Mouse (Mus musculus) adrenal gland, adult (tissue): Measurements from ENCODE around the gene Dhps.
A peak's percentile ranks its signal among the peaks of the same experiment; 100 is the strongest.
"Not testable (repeated sequence)": the region's sequence is repeated elsewhere in the genome, so short reads cannot be mapped to it uniquely, and the experiment has no call there.

Experiments used
- DNase-seq, 2 experiments: peaks; one replicate each; pipeline ENCODE4 v3.0.0; 2022 to 2023; ENCODE audit warnings: low spot score in 1 of 2; ENCODE audit not compliant: inconsistent age in 2 of 2

Gene Dhps

DNA sequence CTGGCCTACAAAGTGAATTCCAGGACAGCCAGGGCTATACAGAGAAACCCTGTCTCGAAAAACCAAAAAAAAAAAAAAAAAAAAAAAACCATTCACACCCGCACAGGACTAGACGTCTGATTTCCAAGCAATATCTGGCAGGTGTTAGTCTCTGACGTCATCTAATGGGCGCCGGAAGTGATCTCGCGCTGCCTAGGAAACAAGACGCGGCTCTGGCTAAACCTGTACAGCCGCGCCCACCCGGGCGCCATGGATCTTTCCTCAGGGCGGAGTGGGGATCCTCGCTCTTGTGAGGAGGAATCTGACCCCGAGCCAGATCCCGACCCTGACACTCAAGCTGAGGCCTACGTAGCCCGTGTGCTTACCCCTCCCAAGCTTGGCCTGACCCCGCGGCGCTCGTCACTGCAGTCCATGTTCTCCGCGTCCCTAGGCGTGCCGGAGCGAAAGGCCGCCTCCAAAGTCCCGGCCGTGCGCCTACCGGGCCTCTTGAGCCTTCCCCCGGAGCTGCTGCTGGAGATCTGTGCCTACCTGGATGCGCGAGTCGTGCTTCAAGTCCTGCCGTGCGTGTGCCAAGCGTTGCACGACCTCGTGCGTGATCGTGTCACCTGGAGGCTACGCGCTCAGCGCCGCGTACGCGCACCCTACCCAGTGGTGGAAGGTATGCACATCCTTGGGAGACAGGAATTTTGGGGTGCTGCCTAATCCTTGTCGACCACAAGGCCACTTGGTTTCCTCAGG lies 11.5 kb upstream of the Dhps start, which contains the start of gene Fbxw9:
Gene Fbxw9 (plus strand): TSS at position 177 of the 738 bp plus-strand sequence.
- DNase-seq, result peak; percentile 89 to 96

DNA sequence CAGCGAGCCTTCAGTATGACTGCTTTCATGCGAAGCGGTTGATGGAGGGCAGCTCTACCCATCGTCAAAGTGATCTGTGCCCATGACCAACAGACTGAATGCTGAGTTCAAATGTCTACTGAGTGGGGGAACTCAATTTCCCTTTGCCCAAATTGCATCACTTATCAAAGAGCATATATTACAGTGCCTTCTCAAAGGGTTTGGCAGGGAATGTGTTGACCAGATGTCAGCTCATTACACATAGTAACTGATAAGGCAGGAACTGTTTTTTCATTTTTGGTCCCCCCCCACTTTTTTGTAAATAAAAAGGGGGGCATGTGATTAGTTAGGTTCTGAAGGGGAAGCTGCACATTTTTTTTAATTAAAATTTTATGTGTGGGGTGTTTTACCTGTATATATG lies 9.0 kb upstream of the Dhps start:
- DNase-seq, result no peak

DNA sequence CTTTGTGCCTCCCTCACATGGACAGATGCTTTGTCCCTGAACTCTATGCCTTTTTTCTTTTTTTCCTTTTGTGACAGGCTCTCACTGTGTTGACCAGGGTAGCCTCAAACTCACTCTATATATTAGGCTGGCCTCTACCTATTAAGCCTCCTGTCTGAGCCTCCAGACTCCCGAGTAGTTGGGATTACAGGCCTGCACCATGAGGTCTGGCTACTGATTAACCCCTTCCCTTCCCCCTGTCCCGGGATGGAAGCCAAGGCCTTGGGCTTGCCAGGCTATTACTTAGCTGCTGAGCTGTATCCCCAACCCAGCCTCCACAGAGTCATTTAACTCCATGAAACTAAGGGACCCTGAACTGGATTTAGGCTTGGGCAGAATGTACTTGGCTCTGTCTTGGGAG lies 6.3 kb upstream of the Dhps start:
- no peak for DNase-seq

DNA sequence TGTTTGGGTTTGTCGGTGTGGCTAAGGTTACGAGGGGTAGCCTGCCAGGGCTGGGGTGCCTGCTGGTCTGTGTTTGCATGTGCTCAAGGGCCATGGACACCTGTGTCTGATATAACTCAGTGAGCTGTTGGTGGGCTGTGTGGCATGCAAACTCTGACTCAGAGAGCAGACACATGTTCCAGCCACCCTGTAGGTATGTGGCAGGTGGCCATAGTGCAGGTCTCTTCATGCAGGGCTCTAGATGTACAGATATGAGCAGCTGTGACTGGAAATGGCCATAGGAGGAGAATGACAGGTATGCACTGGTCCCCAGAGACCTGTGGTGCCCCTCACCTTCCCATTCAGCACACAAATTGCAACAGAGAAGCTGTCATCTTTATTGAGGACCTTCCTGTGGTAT lies 4.4 kb upstream of the Dhps start:
- no peak for DNase-seq

DNA sequence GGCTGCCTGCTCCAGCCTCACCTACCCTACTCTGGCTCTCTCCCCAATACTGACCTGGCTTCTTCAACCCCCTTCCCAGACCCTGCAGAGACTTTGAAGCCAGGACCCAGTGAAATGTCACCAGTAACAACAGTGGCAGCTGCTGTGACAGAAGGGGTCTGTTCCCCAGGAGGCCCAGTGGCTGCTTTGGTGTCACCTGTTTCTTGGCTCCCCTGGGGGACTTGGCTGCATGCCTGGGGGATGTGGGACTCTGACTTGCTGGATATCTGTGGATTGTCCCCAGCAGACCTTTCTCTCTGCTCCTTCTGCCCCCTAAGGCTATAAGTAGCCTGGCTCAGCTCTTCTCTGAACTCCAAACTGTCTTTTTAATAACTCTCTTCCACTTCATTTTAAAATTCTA lies 3.6 kb upstream of the Dhps start, which contains the start of gene Gm5741:
Gene Gm5741 (minus strand): TSS at position 1 of the 400 bp plus-strand sequence.
- DNase-seq, result no peak

DNA sequence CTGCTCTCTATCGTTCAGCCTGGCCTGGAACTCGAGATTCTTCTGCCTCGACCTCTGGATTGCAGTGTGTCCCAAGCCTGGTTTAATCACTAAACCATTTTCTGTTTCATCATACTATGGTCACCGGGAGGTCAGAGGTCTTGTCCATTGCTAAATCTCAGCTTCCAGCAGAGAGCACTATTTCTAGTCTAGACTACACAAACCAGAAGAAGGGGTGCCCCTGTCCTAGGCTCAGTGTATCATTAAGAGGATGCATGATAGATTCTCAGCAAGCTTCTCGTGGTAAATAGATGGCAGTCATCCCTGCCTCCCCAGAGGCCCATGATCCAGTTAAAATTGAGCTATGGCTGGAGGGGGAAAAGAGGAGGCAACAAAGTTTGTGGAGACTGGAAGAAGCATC lies 516 bp upstream of the Dhps start:
- peak in 1 of 2 experiments; percentile 71 for DNase-seq

DNA sequence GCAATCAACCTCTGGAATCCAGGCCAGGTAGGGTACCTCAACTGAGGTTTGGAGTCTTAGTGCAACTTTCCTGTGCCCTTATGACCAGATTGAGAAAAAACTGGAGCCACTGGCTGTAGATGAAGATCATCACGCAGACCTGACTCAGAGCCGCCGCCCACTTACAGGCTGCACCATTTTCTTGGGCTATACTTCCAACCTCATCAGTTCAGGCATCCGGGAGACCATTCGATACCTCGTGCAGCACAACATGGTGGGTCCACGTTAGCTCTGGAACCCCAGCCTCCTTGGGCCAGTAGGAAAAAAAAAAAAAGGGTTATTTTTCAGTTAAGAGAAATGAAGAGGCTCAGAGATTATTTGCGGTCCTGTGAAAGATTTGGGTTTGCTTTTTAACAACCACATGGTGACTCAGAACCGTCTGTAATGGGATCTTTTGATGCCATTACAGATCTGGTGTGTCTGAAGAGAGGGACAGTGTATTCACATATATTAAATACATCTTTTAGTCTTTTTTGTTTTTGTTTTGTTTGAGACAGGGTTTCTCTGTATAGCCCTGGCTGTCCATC lies 890 bp downstream of the Dhps start:
- no peak for DNase-seq

DNA sequence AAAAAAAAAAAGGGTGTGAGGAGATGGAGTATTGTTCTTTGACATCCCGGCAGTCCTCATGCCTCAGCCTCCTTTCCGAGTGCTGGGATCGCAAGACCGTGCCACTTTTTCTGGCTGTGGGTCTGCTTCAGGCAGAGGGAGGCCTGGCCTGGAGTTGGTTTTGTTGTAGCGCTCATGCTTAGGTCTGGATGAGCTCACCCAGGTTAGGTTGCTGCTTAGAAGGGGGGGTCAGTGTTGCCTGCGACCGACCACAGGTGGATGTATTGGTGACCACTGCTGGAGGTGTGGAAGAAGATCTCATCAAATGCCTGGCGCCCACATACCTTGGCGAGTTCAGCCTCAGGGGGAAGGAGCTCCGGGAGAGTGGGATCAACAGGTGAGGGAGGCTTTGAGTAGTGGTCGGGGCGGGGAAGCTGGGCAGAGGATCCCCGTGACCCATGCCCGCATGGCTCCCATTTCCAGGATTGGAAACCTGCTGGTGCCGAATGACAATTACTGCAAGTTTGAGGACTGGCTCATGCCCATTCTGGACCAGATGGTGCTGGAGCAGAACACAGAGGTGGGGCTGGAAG lies 1.6 kb downstream of the Dhps start:
- DNase-seq, result no peak

DNA sequence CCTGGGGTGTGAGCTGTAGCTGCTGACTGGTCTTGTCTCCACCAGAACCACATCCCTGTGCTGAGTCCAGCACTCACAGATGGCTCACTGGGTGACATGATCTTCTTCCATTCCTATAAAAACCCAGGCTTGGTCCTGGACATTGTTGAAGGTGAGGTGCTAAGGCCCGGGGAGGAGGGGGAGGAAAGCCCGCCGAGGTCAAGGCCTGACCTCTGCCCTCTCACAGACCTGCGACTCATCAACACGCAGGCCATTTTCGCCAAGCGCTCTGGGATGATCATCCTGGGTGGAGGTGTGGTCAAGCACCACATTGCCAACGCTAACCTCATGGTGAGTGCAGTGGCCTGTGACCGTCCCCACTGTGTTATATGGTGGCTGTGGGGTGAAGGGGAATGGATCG lies 2.6 kb downstream of the Dhps start:
- DNase-seq, result no peak

DNA sequence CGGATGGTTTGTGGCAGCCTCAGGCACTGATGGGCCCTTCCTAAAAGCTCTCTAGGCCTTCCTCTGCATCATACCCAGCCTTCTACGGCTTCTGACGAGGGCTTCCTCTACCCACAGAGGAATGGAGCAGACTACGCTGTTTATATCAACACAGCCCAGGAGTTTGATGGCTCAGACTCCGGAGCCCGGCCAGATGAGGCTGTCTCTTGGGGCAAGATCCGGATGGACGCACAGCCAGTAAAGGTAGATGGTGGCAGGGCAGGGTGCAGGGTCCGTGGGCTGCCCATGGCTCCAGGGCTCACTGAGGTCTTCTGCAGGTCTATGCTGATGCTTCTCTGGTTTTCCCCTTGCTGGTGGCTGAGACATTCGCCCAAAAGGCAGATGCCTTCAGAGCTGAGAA lies 3.1 kb downstream of the Dhps start:
- no peak for DNase-seq

DNA sequence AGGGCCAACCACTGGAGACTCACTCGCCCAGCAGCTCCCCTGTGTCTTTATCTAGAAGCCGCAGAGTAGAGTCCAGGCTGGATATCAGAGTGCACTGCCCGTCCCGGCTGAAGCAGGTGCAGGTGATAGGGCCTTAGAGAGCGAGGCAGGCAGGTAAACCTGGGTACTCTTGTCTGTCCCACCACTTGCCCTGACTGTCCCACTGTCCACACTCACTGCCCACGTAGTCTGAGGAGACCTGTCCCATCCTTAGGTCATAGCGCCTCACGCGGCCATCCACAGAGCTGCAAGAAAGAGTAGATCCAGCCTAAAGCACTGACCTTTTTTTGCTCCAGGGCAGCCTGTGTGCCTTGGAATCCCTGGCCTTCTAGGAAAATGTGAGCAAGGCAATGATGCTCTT lies 4.4 kb downstream of the Dhps start:
- peak; percentile 55 to 72 for DNase-seq

DNA sequence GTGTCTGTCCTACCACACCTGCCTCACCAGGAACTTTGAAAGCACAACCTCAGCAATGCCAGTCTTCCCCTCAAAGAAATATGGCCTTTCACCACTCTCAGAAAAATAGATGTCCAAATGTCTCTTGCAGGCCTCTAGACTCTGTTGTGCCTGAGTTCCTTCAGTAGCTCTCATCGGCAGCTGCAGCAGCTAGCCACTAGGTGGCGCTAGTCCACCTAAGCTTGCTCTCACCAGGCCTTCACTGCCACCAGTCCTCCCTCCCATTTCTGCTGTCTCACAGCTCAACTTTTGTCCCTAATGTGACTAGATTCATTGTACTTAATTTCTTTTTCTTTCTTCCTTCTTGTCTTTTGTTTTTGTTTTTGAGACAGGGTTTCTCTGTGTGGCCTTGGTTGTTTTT lies 5.4 kb downstream of the Dhps start:
- DNase-seq, result peak; percentile 80 to 92

DNA sequence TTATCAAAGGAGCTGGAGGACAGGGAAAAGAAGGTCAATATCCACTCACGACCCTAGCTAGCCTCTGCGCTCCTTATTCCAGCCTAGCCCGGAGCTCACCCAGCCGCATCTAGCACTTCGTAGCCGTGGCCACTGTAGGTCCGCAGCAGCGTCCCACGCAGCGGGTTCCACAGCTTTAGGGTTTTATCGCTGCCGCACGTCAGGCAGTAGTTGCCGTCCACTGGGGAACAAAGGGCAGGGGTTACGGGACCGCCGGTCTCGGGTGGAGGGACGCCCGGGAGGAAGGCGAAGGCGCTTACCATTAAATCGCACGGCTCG lies 8.6 kb downstream of the Dhps start:
- peak in 1 of 2 experiments; percentile 87 for DNase-seq

DNA sequence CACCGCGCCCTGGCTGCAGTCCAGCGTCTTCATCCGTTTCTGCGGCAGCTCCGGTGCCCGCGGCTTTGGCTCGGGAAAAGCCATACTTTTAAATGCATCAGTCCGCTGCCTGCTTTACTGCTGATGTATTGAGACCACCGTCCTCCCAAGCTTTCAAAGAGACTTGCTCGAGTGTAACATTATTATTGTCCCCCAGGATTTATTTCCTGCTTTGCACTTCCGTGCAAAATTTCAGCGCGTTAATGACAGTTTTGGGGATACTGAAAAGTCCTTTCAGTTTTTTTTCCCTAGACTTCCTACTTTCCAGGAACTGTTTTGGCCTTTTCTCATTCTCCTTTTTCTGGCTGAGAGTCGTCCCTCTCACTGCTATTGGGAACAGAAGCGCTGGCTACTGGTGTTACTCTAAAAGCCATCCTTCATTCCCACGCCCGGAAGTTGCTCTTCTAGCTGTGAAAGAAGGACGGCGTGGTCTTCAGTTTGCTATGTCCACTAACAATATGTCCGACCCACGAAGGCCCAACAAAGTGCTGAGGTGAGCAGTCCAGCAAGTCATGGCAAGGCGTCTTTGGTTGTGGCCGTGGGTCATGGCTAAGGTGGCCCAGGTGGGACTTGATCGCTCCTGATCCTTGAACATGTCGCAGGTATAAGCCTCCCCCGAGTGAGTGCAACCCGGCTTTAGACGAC lies 9.1 kb downstream of the Dhps start, which contains the start of gene Wdr83os:
Gene Wdr83os (plus strand): TSS at position 209 of the 684 bp plus-strand sequence.
- DNase-seq, result peak; percentile 63 to 89

DNA sequence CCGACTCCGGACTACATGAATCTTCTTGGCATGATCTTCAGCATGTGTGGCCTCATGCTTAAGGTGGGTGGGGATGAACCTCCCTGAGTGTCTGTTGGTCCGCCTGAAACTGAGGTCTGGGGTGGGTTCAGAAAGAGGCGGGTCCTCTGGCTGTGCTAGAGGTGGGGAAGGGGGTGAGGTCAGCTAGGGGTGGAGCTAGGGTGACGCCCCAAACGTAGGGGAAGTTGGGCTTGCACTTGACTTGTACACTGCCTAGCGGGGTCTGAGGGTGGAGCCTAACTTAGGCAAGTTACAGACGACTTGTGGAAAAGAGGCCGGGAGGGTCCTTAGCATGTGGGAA lies 9.6 kb downstream of the Dhps start, which contains the start of gene Wdr83:
Gene Wdr83 (minus strand): TSS at position 91 of the 340 bp plus-strand sequence.
- DNase-seq, result no peak

DNA sequence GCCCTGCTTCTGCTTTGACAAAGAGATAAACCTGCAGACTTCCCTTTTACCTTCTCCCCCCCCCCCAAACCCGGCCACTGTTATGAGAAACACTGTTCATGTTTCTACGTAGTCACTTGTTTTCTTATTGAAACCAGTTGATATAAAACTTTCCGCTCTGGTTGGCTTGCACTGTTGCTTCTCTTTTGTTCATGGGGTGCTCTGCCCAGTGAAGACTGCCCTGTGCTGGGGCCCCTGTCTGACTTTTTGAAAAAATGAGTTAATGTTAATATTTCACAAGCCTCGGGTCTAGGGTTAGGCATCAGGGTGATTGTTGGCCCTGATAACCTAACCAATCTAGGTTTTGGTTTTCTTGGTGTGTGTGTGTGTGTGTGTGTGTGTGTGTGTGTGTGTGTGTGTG lies 10.6 kb downstream of the Dhps start:
- not testable (repeated sequence) for DNase-seq

DNA sequence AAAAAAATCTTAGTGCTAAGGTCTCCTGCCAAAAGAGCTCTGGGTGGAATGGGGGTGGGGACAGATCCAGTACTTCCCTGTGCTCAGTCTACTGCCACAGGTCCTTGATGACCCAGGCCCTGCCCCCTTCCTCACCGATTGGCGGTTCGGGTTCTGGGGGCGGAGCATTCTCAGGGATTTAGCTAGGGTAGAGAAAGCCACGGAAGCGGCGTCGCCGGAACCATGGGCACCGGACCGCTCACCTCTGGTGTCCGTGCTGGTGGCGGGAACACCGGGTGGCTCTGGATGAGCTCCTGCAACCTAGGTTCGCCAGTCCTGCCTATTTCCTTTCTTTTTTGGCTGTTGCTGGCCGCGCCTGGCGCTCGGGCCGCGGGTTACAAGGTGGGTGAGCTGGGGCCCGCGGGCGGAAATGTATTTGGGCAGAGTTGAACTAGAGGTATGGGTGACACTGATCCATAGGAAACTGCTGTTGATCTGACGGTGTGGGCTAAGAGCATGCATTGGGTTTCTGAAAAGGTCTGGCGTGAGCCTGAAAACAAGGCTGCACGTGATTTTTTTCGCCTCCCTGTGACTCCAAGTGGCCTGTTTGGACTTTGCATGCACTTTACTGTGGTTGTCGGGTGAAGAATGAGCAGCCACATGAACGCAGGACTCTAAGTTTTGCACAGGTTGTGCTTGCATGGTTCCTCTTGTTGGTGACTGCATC lies 11.7 kb downstream of the Dhps start, which contains the start of gene Man2b1:
Gene Man2b1 (plus strand): TSS at position 163 of the 706 bp plus-strand sequence.
- DNase-seq, result peak; percentile 93 to 97

DNA sequence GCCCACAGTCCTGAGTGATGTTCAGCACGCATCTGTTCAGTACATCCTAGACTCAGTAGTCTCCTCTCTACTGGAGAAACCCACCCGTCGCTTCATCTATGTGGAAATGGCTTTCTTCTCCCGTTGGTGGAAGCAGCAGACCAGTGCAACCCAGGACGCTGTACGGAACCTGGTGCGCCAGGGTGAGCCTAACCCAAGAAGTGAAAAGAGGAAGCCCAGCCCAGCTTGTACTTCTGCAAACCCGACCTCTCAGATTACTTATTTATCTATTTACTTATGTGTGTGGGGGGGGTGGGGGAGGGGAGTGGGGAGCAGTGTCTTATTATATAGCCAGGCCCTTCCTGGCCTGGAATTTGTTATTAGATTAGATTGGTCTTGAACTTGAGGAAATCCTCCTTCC lies 13.1 kb downstream of the Dhps start:
- DNase-seq, result peak in 1 of 2 experiments; percentile 37

DNA sequence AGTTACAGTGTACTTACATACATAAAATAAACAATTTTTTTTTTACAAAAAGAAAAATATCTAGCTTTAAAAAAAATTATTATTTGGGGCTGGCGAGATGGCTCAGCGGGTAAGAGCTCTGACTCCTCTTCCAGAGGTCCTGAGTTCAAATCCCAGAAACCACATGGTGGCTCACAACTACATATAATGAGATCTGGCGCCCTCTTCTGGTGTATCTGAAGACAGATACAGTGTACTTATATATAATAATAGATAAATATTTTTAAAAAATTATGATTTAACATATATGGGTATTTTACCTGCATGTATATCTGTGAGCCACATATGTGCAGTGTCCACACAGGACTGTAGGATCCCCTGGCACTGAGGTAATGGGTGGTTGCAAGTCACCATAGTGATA lies 14.7 kb downstream of the Dhps start:
- DNase-seq, result peak in 1 of 2 experiments; percentile 44

DNA sequence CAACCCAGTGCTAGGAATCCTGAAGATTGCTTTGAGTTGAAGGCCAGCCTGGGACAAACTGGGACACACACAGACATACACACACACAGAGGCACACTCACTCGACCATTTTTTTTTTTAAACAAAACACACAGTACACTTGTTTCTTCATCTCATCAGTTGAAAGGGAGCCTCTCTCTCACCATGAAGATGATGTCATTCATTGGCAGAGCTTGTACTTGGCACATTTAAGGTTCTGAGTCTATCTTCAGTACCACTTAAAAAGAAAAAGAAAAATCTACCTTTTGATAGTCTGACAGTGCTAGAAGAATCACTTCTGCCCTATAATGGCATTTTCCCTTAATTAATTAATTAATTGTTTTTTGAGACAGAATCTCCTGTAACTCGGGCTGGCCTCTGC lies 17.2 kb downstream of the Dhps start:
- no peak for DNase-seq

DNA sequence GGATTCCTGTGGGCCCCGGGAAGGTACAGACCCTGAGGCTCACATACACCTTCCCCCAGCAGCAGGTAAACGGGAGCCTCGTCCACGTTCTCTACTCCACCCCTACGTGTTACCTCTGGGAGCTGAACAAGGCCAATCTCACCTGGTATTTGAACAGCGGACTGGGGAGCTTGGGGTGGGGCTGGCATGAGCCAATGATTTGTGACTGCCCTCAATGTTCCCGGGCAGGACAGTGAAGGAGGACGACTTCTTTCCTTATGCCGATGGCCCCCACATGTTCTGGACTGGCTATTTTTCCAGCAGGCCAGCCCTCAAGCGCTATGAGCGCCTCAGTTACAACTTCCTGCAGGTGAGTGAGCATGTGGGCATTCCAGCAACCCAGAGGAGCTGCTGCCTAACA lies 19.3 kb downstream of the Dhps start:
- DNase-seq, result no peak
